Mouse (Mus musculus): ENCODE measurements around the gene 4930452B06Rik.

GRCm38 (mm10) chr14:8405946-8406345 lies 260.1 kb downstream of the 4930452B06Rik start:
- TF ChIP-seq GABPA (IDR thresholded peaks at IDR 0.05; ENCODE audit: low read depth, low read length) = no peak
- TF ChIP-seq HCFC1 (IDR thresholded peaks at IDR 0.05; ENCODE audit: low read depth, low read length) = no peak
- TF ChIP-seq POLR2A (IDR thresholded peaks at IDR 0.05; ENCODE audit: control insufficient read depth in 1 of 2, insufficient read depth in 1 of 2, low read depth in 1 of 2, low read length in 2 of 2, poor library complexity in 1 of 2) = no peak
- TF ChIP-seq BHLHE40 (IDR thresholded peaks at IDR 0.05; ENCODE audit: borderline replicate concordance, low read depth, low read length) = no peak
